In the genomic region with DNA sequence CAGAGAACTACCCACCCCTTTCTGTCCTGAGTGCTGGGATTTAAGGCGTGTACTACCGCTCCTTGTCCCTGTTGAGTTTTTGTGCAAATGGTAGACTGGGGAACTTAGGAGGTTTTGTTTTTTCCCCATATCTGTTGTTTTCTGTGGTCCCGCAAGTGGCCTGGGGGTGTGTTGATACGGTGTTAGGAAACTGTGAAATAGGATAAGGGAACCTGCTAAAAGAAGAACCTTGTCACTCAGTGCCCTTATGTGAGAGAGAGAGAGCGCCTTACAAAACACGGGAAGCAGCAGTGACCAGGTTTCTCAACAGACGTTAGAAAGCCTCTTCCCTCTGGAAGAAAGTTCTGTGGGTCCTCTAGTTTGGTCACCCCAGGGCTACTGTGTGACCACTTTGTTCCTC, we compare ENCODE assay signal across 26 mouse cellular contexts. TPM values are rescaled to one million over a fixed set of nuclear protein-coding genes. Genes with fewer than 3 reads are reported as not detected.
DNase-seq lines count a peak whose midpoint lies in the region; ATAC-seq and TF ChIP-seq lines count a peak whose summit lies in the region.
"Had no signal": no experiment of that assay in that cellular context is flagged by ENCODE, and none has a peak within 500 bp of the region (broad histone marks: within the 10 kb centered on the region; RNA-seq: fewer than 3 reads in every experiment).

No protein-coding gene starts in this region.

- no peaks in the 10 kb centered on the region for H3K9me3 ChIP-seq in lung, postnatal 0 days (ENCODE audit: low read length)
- H3K9me3 ChIP-seq in liver, embryonic 16.5 days (replicated peaks; ENCODE audit: control insufficient read depth, low read length), result no peaks in the 10 kb centered on the region
- no peaks in the 10 kb centered on the region for H3K9me3 ChIP-seq in hindbrain, embryonic 11.5 days (ENCODE audit: control insufficient read depth, low read length)
- H3K9me3 ChIP-seq in heart, embryonic 10.5 days, result no peaks in the 10 kb centered on the region
- H3K9me3 ChIP-seq: embryonic facial prominence, embryonic 15.5 days; forebrain, embryonic 15.5 days; heart, embryonic 12.5 days; hindbrain, embryonic 12.5 days; limb, embryonic 12.5 days; midbrain, embryonic 13.5 days had no signal

- H3K9ac ChIP-seq in lung, postnatal 0 days (replicated peaks; ENCODE audit: low read depth), result no peak overlapping the region
- H3K9ac ChIP-seq in liver, embryonic 16.5 days (ENCODE audit: low read depth, low read length), result no peak overlapping the region
- H3K9ac ChIP-seq in hindbrain, embryonic 11.5 days (ENCODE audit: low read depth, low read length), result no peak overlapping the region
- H3K9ac ChIP-seq: embryonic facial prominence, embryonic 15.5 days; forebrain, embryonic 15.5 days; heart, embryonic 12.5 days; hindbrain, embryonic 12.5 days; limb, embryonic 12.5 days; lung, embryonic 14.5 days; midbrain, embryonic 13.5 days had no signal

- no peak for TF ChIP-seq CTCF in lung, postnatal 0 days (IDR thresholded peaks at IDR 0.05)

- no peak for TF ChIP-seq EP300 in lung, postnatal 0 days (IDR thresholded peaks at IDR 0.05)

- peaks cover 19% of the 10 kb centered on the region; the same call in 1 of the 2 replicates for H3K36me3 ChIP-seq in lung, postnatal 0 days (ENCODE audit: insufficient read depth, low read length)
- H3K36me3 ChIP-seq in liver, embryonic 16.5 days (ENCODE audit: control insufficient read depth, insufficient read depth), result peaks cover 7% of the 10 kb centered on the region
- peaks cover 4% of the 10 kb centered on the region; the same call in 1 of the 2 replicates for H3K36me3 ChIP-seq in hindbrain, embryonic 11.5 days (ENCODE audit: control insufficient read depth, insufficient read depth, low read length)
- H3K36me3 ChIP-seq in heart, embryonic 10.5 days, result peaks cover 33% of the 10 kb centered on the region

- no peak overlapping the region for H3K27ac ChIP-seq in lung, postnatal 0 days (ENCODE audit: low read length)
- H3K27ac ChIP-seq in liver, embryonic 16.5 days (ENCODE audit: low read length), result peak overlapping the region; percentile 57
- no peak overlapping the region for H3K27ac ChIP-seq in hindbrain, embryonic 11.5 days (ENCODE audit: low read depth, low read length)
- H3K27ac ChIP-seq in heart, embryonic 10.5 days, result no peak overlapping the region
- H3K27ac ChIP-seq: embryonic facial prominence, embryonic 15.5 days; forebrain, embryonic 15.5 days; hindbrain, embryonic 12.5 days; kidney, postnatal 0 days; limb, embryonic 12.5 days; macrophage; midbrain, embryonic 13.5 days had no signal

- no peak overlapping the region for H3K4me2 ChIP-seq in lung, postnatal 0 days (replicated peaks; ENCODE audit: low read depth, low read length)
- 0 out of 2 replicates have a peak overlapping the region, but pooled peaks have one; percentile 12 for H3K4me2 ChIP-seq in liver, embryonic 16.5 days (ENCODE audit: low read depth, low read length)
- no peak overlapping the region for H3K4me2 ChIP-seq in hindbrain, embryonic 11.5 days (replicated peaks; ENCODE audit: low read depth, low read length)
- H3K4me2 ChIP-seq: embryonic facial prominence, embryonic 15.5 days; forebrain, embryonic 15.5 days; heart, embryonic 12.5 days; hindbrain, embryonic 12.5 days; limb, embryonic 12.5 days; lung, embryonic 14.5 days; midbrain, embryonic 13.5 days had no signal

- H3K27me3 ChIP-seq in lung, postnatal 0 days (replicated peaks; ENCODE audit: insufficient read depth, low read length), result no peaks in the 10 kb centered on the region
- H3K27me3 ChIP-seq in liver, embryonic 16.5 days (ENCODE audit: control insufficient read depth, insufficient read depth, low read depth, low read length), result no peaks in the 10 kb centered on the region
- no peaks in the 10 kb centered on the region for H3K27me3 ChIP-seq in hindbrain, embryonic 11.5 days (ENCODE audit: control insufficient read depth, insufficient read depth, low read length)
- H3K27me3 ChIP-seq in heart, embryonic 10.5 days (ENCODE audit: insufficient read depth, poor library complexity, severe bottlenecking), result no peaks in the 10 kb centered on the region
- H3K27me3 ChIP-seq: embryonic facial prominence, embryonic 15.5 days; forebrain, embryonic 15.5 days; heart, embryonic 12.5 days; hindbrain, embryonic 12.5 days; limb, embryonic 12.5 days; midbrain, embryonic 13.5 days; Patski had no signal

- no peak for ATAC-seq in lung, postnatal 0 days
- peak; percentile 64 for ATAC-seq in liver, embryonic 16.5 days (ENCODE audit: low read depth)
- ATAC-seq in monocyte, adult 5-6 weeks (replicated peaks; ENCODE audit: insufficient number of reproducible peaks, low FRiP score, low TSS enrichment, poor library complexity, severe bottlenecking), result peak; percentile 55
- no peak for ATAC-seq in hindbrain, embryonic 11.5 days (ENCODE audit: low FRiP score)
- ATAC-seq: forebrain, embryonic 15.5 days; midbrain, embryonic 13.5 days; Patski had no signal

- WGBS in lung, postnatal 0 days, result 72% methylated on average over 7 of the region's 7 CpGs
- WGBS in liver, embryonic 16.5 days (ENCODE audit: insufficient replicate concordance), result 19% methylated on average over 7 of the region's 7 CpGs
- 86% methylated on average over 7 of the region's 7 CpGs for WGBS in hindbrain, embryonic 11.5 days
- WGBS in heart, embryonic 10.5 days, result 73% methylated on average over 7 of the region's 7 CpGs

- no peaks in the 10 kb centered on the region for H3K4me1 ChIP-seq in lung, postnatal 0 days (ENCODE audit: insufficient read depth, low read depth, low read length)
- H3K4me1 ChIP-seq in liver, embryonic 16.5 days (ENCODE audit: control insufficient read depth, low read depth, low read length), result peaks cover 14% of the 10 kb centered on the region
- no peaks in the 10 kb centered on the region for H3K4me1 ChIP-seq in hindbrain, embryonic 11.5 days (replicated peaks; ENCODE audit: control insufficient read depth, insufficient read depth, low read length)
- H3K4me1 ChIP-seq in heart, embryonic 10.5 days, result peaks cover 2% of the 10 kb centered on the region; the same call in 1 of the 2 replicates

- peak; percentile 20 for DNase-seq in lung, postnatal 0 days (ENCODE audit: low spot score)
- no peak for DNase-seq in lung, adult 18-20 months
- peak; percentile 34 for DNase-seq in liver
- no peak for DNase-seq in hindbrain, embryonic 11.5 days (ENCODE audit: low spot score)
- DNase-seq in right cerebral cortex, postnatal 14 days, result no peak
- no peak for DNase-seq in heart, embryonic 10.5 days (ENCODE audit: low spot score)
- DNase-seq: adrenal gland, adult 2 months; cerebellum, adult 2 months; cerebellum, postnatal 36 days; gastrocnemius, postnatal 10 days; heart, adult 11 months; heart, postnatal 10 days; kidney, adult 11 months; lung, embryonic 14.5 days; thymus, postnatal 36 days had no signal

- no peak overlapping the region for H3K4me3 ChIP-seq in lung, postnatal 0 days (ENCODE audit: low read depth, low read length)
- H3K4me3 ChIP-seq in liver, embryonic 16.5 days (ENCODE audit: low read depth, low read length), result no peak overlapping the region
- no peak overlapping the region for H3K4me3 ChIP-seq in hindbrain, embryonic 11.5 days (ENCODE audit: low read depth, low read length)
- no peak overlapping the region for H3K4me3 ChIP-seq in heart, embryonic 10.5 days
- H3K4me3 ChIP-seq: embryonic facial prominence, embryonic 15.5 days; forebrain, embryonic 15.5 days; heart, embryonic 12.5 days; hindbrain, embryonic 12.5 days; limb, embryonic 12.5 days; midbrain, embryonic 13.5 days had no signal

RNA-seq across cellular contexts. Expression of gene Zfyve27, which starts 13.1 kb away (rescaled TPM):
- 25.3 and 27.7 TPM in 2 replicates for polyA plus RNA-seq in lung, postnatal 0 days (2015; fragmentation: Nextera tagmentation; extraction: Ambion mirVana)
- 8.5 and 9.9 TPM in 2 replicates for polyA plus RNA-seq in liver, embryonic 16.5 days (2015; fragmentation: Nextera tagmentation; extraction: Ambion mirVana)
- 43.3 to 59.7 TPM (median 44.3 TPM) in 3 replicates for total RNA-seq in monocyte, adult 5-6 weeks (2017)
- 17.8 and 18.4 TPM in 2 replicates for polyA plus RNA-seq in hindbrain, embryonic 11.5 days (2014; fragmentation: Nextera tagmentation; extraction: Ambion mirVana)
- polyA plus RNA-seq in heart, embryonic 10.5 days (2016; fragmentation: Nextera tagmentation; extraction: Ambion mirVana), result 23.9 and 27.8 TPM in 2 replicates

RNA-seq across cellular contexts. Expression of gene Sfrp5, which starts 25.2 kb away (rescaled TPM):
- polyA plus RNA-seq in lung, postnatal 0 days (2015; fragmentation: Nextera tagmentation; extraction: Ambion mirVana), result 0.18 TPM in 1 of 2 replicates, not detected in the other
- polyA plus RNA-seq in liver, embryonic 16.5 days (2015; fragmentation: Nextera tagmentation; extraction: Ambion mirVana), result 0.37 TPM in 1 of 2 replicates, not detected in the other
- not detected in 3 replicates for total RNA-seq in monocyte, adult 5-6 weeks (2017)
- 0.80 and 0.85 TPM in 2 replicates for polyA plus RNA-seq in hindbrain, embryonic 11.5 days (2014; fragmentation: Nextera tagmentation; extraction: Ambion mirVana)
- 7.9 and 18.6 TPM in 2 replicates for polyA plus RNA-seq in heart, embryonic 10.5 days (2016; fragmentation: Nextera tagmentation; extraction: Ambion mirVana)

RNA-seq across cellular contexts. Expression of gene Marveld1, which starts 29.6 kb away (rescaled TPM):
- 23.0 and 23.1 TPM in 2 replicates for polyA plus RNA-seq in lung, postnatal 0 days (2015; fragmentation: Nextera tagmentation; extraction: Ambion mirVana)
- polyA plus RNA-seq in liver, embryonic 16.5 days (2015; fragmentation: Nextera tagmentation; extraction: Ambion mirVana), result 2.0 TPM in 2 replicates
- total RNA-seq in monocyte, adult 5-6 weeks (2017), result 4.6 to 15.8 TPM (median 7.2 TPM) in 3 replicates
- 6.4 and 6.9 TPM in 2 replicates for polyA plus RNA-seq in hindbrain, embryonic 11.5 days (2014; fragmentation: Nextera tagmentation; extraction: Ambion mirVana)
- polyA plus RNA-seq in heart, embryonic 10.5 days (2016; fragmentation: Nextera tagmentation; extraction: Ambion mirVana), result 6.5 and 8.1 TPM in 2 replicates

RNA-seq across cellular contexts. Expression of gene Avpi1, which starts 48.0 kb away (rescaled TPM):
- 114 and 135 TPM in 2 replicates for polyA plus RNA-seq in lung, postnatal 0 days (2015; fragmentation: Nextera tagmentation; extraction: Ambion mirVana)
- polyA plus RNA-seq in liver, embryonic 16.5 days (2015; fragmentation: Nextera tagmentation; extraction: Ambion mirVana), result 22.5 and 24.8 TPM in 2 replicates
- 3.7 to 6.4 TPM (median 4.2 TPM) in 3 replicates for total RNA-seq in monocyte, adult 5-6 weeks (2017)
- 11.0 and 14.1 TPM in 2 replicates for polyA plus RNA-seq in hindbrain, embryonic 11.5 days (2014; fragmentation: Nextera tagmentation; extraction: Ambion mirVana)
- 29.0 and 32.7 TPM in 2 replicates for polyA plus RNA-seq in heart, embryonic 10.5 days (2016; fragmentation: Nextera tagmentation; extraction: Ambion mirVana)

Comparison
In these comparisons a context has a peak if more than half of its experiments do, and no peak if none do; other contexts are left out.
1. DNase-seq: peak in lung, postnatal 0 days (single experiment) and liver (single experiment); none in lung, adult 18-20 months (0 of 2), hindbrain, embryonic 11.5 days (single experiment), right cerebral cortex, postnatal 14 days (single experiment) and heart, embryonic 10.5 days (single experiment).
2. ATAC-seq: peak in liver, embryonic 16.5 days (single experiment) and monocyte, adult 5-6 weeks (single experiment); none in lung, postnatal 0 days (single experiment) and hindbrain, embryonic 11.5 days (single experiment).